Mouse (Mus musculus) cerebellum, adult 18-20 months (tissue): ENCODE measurements around the gene Slc35a2.

Experiments
- DNase-seq, 2 experiments: peaks; one replicate each; pipeline ENCODE4 v3.0.0; 2021

Gene Slc35a2

GRCm38 (mm10) chrX:7883841-7884567 lies at the start of gene Slc35a2:
Slc35a2 (plus strand) TSS chrX:7884028.
- DNase-seq, result peak; percentile 78 to 89

- DNase-seq, result no peak
Measured at GRCm38 (mm10) chrX:7837146-7837545, 46.7 kb upstream of the Slc35a2 start.

- no peak for DNase-seq
Measured at GRCm38 (mm10) chrX:7840842-7841162, 43.0 kb upstream of the Slc35a2 start.

DNA sequence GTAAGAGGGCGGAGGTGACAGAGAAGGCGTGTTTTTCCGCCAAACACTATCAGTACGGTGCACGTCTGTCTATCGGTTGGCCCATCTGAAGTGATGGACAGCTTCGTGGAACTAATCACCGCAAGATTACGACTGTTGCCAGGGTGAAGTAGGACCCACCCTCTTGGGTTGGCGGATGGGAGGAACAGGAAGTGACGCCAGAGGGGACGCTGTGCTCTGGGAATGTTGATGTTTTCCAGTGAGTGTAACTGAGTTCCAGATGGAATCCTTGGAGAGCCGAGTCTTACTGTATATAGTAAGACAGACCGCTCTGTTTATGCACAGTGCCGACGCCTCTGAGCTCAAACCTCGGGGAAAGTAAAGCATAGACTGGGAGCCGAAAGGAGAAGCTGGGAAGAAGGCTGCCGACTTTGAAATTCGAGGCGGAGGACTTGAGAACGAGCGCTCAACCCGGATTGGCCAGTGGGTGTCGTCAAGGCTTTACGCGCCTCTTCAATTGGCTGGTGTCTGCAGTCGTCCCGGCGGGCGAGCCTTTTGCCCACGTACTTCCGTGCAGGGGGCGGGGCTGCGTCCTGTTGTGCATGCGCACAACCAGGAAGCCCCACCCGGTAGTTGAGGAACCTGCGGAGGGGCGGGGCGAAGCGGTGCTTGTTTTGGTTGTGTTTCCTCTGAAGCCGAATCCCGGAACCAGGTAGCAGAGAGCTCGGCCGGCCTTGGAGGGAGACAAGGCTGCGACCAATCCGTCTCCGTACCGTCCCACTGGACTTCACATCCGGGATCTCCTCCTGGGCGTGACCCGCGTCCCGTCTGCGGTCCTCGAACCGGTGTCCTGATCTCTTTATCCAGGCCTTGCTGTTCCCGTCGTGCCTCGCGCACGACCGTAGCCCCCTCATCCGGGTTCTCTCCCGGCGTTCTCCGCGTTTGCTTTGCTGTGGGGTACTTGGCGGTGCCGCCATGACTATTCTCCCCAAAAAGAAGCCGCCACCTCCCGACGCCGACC lies 42.4 kb upstream of the Slc35a2 start, which contains the start of gene Otud5:
Otud5 (plus strand) TSS at position 202 of the 1,000 bp plus-strand sequence.
- DNase-seq, result peak; percentile 91 to 96

- peak in 1 of 2 experiments; percentile 43 for DNase-seq
Measured at GRCm38 (mm10) chrX:7842318-7842717, 41.5 kb upstream of the Slc35a2 start.

GRCm38 (mm10) chrX:7847845-7848244 lies 36.0 kb upstream of the Slc35a2 start:
- no peak for DNase-seq

GRCm38 (mm10) chrX:7854578-7854977 lies 29.2 kb upstream of the Slc35a2 start:
- peak; percentile 47 for DNase-seq

GRCm38 (mm10) chrX:7859191-7859753 lies 24.6 kb upstream of the Slc35a2 start:
- no peak for DNase-seq

DNA sequence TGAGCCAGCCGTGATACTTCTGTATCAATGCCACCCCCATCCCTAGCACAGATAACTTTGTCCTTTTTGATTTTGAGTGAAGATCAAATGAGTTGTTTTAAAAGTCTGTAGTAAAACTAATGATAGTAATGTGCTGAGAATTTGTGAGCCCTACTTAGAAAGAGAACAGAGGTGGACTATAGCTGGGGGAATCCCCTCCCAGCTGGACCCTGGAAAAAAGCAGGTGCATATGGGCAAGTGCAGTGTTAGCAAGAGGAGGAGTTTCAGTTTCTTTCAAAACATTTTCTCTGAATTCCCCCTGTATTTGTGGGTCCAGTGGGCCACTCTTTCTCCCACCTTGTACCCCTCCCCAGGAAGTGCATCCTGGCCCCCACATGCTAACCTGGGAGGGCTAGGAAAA lies 20.6 kb upstream of the Slc35a2 start:
- DNase-seq, result no peak

GRCm38 (mm10) chrX:7864551-7864950 lies 19.3 kb upstream of the Slc35a2 start:
- DNase-seq, result no peak

DNA sequence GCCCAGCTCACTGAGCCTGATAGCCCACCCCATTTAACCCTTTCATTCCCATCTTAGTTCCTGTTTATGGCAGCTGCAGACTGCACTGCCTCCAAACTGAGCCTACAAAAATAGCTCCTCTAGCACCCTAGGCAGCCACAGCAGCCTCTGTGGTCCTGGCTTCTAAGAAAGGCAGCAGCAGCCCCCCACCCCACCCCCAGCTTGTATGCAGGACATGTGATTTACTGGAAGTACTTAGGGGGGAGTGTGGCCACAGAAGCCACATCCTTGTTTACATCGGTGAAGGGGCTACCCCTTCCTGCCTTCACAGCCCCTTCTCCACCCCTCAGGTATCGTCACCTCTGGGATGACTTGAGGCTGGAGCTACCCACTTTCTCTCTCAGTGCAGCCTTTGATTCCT lies 18.5 kb upstream of the Slc35a2 start:
- DNase-seq, result no peak

DNA sequence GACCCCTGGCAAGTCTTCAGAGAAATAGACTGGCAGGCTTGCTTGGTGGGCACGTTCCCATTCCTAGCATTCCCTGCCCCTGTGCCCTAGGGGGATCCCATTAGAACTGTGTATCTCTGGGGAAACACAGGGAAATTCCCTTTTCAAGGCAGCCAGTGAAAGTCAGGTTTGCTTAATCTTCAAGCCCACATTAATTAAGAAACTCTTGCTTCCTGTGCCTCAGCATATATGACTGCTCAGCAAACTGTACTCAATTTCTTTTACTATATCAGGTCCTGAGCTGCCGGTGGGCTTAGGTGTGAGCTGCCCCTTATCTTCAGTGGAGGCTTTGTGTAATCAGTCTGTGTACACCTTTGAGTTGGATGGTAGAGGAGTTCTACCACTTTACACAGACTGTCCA lies 18.0 kb upstream of the Slc35a2 start:
- no peak for DNase-seq

DNA sequence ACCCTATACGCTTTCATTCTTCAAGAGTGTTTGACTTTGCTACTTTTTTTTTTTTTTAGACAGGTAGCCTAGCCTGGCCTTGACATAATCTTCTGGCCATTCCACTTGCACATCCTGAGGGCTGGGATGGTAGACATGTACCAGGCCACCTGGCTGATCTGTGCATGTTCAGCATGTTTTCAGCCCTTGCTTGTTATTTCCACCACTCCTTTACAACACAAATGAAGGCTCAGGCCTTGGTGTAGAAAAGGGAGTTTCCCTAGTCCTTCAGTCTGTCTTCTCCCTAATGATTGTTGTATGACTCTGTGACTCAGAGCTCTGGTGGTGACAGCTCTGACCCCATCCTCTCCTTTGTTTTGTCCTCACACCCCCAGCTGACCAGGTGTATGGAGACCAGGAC lies 16.7 kb upstream of the Slc35a2 start:
- DNase-seq, result no peak

DNA sequence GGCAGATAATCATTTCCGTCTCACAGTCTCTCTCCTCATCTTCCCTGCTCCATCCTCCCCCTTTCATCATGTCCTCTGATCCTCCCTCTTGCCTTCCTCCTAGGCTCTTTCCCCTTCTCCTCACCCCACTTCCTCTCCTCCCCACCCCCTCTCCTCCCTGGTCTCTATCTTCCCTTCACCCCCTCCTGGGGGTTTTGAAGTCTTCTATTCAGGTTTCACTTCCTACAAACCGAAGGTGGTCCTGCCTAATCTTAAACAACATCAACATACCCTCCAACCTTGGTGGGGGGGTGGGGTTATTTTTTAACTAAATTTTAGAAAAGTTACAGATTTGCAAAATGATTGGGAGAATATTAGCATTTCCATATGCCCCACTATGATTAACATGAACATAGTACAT lies 15.3 kb upstream of the Slc35a2 start:
- no peak for DNase-seq

GRCm38 (mm10) chrX:7869826-7870225 lies 14.0 kb upstream of the Slc35a2 start:
- no peak for DNase-seq

DNA sequence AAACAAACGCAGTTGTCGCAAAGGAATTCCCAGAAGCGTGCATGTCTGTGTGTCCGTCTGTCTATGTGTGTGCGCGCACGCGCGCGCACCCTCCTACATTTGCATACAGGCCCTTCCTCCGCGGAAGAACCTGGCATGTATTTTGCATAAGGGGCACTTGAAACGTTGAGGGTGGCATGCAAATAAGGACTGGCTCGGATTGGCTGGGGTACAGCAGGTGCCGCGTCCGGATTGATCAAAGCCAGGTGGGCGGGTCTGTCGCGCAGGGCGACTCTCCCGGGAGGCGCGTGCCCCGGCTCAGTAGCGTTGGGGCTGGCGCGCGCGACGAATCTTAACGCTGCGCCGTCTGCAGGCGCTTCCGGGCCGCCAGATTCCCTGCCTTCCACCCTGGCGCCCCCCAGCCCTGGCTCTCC lies 5.8 kb upstream of the Slc35a2 start, which contains the start of gene Pim2:
Pim2 (plus strand) TSS at position 256 of the 413 bp plus-strand sequence.
- DNase-seq, result peak; percentile 86 to 92

DNA sequence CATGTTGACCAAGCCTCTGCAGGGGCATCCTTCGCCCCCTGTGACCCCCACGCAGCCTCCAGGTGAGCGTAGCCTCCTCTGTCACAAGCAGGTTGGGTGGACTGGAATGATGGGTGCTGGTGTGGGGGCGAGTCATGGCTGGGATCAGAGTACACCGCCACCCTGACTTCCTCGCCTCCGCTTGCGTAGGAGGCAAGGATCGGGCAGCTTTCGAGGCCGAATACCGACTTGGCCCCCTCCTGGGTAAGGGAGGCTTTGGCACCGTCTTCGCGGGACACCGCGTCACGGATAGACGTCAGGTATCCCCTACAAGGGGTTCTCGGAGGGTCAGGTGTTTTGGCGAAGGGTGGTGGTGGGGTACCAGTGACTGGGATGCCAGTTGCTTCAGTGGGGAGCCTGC lies 5.3 kb upstream of the Slc35a2 start:
- DNase-seq, result peak; percentile 31 to 46

DNA sequence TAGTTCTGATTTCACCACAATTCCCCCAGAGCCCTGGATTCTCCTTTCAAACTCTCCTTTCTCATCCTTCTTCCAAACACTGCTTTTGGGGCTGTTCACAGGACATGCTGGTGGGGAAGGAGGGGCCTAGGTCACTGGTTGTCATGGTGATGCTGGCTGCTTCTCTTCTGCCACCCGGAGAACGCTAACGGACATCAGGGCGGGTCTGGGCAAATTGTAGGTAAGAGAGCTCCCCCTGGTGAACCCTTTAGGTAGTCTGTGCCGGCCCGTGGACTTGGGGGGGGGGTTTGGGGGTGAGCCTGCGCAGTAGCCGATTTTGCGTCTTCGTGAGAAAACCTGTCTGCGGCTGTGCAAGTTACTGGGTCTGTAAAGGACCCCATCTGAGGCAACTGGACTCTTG lies 4.0 kb upstream of the Slc35a2 start:
- peak; percentile 70 to 82 for DNase-seq

GRCm38 (mm10) chrX:7898211-7898610 lies 14.4 kb downstream of the Slc35a2 start:
- no peak for DNase-seq

DNA sequence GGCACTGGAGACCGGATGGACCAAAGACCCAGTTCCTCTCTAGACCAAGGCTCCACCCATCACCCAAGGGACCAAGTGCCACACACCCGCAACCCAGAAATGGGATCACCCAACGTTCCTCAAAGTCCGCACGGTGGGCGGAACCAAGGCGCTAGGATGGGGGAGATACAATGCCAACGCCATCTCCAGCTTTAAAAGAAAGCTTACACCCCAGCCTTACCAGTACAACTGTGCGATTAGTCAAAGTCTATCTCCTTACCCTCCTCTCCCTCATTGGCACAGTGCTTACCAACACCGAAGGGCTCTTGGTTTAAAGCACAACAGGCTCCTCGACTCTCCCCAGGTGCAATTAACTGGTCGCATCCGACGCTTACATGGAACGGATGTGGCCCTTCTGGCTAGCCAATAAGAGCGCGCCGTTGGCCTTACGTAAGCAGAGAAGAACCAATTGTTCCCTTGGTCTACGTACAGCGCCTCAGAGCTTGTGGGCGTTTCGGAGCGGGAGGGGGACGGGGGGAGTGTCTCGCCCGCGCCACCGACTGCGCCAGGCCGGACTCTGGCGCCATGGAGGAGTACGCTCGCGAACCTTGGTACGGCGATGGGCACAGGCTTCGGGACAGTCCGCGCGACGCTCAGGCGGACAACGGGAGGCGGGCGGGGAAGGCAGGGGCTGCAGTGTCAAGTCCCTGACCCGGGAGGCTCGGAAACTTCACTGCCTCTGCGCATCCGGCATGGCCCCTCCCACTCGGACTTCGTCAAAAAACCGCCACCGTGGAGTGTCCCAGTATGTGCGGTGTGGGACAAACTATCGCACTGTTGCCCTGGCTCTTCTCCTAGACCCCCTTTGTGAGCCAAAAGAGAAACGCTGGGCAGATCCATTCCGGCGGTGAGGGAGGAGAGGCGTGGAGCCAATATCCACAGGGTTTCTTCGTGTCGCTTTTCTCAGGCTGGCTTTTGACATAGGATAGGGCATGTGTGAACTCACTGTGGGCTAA lies 15.3 kb downstream of the Slc35a2 start, which contains the start of the genes Pqbp1 and Timm17b:
Pqbp1 (minus strand) TSS at position 390 of the 995 bp plus-strand sequence.
Timm17b (plus strand) TSS at position 478 of the 995 bp plus-strand sequence.
- DNase-seq, result peak; percentile 86 to 94

DNA sequence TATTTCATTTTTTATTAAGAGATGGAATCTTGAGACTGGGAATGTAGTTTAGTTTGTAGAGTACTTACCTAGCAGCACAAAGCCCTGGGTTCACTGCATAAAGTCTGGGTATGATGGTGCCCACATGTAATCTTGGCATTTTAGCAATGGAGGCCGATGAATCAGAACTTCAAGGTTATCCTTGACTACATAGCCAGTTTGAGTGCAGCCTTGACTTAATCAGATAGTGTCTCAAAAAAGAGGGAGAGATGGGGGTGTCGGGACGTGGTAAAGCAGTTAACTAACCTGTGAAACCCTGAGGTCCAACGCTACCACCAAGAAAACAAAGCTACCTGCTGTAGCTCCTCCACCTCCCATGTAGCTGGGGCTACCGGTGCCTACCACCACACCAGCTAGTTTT lies 20.6 kb downstream of the Slc35a2 start:
- no peak for DNase-seq

DNA sequence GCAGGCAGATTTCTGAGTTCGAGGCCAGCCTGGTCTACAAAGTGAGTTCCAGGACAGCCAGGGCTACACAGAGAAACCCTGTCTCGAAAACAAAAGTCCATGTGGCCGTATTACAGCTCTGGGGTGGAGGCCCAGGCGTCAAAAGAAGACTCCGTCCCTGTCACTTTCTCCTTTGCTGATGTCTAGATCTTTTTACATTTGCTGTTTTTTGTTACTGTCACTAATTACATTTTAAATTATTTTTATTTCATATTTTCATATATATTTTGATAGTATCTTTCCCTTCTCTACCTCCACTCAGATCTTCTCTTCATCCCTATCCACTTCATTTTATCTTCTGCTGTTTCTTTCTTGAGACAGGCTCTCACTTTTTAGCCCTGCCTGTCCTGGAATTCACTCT lies 23.9 kb downstream of the Slc35a2 start, which contains the start of gene Gm10491:
Gm10491 (minus strand) TSS at position 101 of the 400 bp plus-strand sequence.
- no peak for DNase-seq
